In the genomic region with DNA sequence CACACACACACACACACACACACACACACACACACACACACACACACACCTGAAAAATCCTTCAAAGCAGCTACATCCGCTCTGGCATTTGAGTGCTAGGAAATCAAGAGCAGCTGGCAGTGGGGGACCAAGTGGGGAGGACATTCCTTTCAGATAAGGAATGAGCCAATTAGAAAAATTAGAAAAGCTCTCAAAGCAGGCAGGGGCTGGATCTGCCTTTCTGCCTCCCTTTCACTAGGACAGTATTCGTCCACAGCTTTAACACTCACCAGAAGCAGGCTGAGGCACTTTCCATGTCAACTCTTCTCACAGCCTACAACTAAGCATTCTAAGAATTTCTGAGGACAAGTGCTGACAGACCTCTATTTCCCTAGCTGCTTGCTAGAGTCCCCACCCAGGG, we compare ENCODE assay signal across 17 mouse cellular contexts.
A peak's percentile ranks its signal among the peaks of the same experiment; 100 is the strongest.
DNase-seq lines count a peak whose midpoint lies in the region; ATAC-seq and TF ChIP-seq lines count a peak whose summit lies in the region.
"Had no signal": no experiment of that assay in that cellular context is flagged by ENCODE, and none has a peak within 500 bp of the region (broad histone marks: within the 10 kb centered on the region; RNA-seq: fewer than 3 reads in every experiment).

No protein-coding gene starts in this region.

- H3K36me3 ChIP-seq in forebrain, embryonic 14.5 days (ENCODE audit: control insufficient read depth, insufficient read depth, low read length): no peaks in the 10 kb centered on the region
- H3K36me3 ChIP-seq in forebrain, embryonic 16.5 days (ENCODE audit: control insufficient read depth, insufficient read depth): no peaks in the 10 kb centered on the region
- H3K36me3 ChIP-seq in heart, embryonic 15.5 days: no peaks in the 10 kb centered on the region
- H3K36me3 ChIP-seq in heart, adult 2 months (ENCODE audit: control insufficient read depth, insufficient read depth, low read length): peaks cover 7% of the 10 kb centered on the region
- H3K36me3 ChIP-seq in heart, postnatal 0 days (replicated peaks; ENCODE audit: control insufficient read depth, insufficient read depth, low read length): no peaks in the 10 kb centered on the region; the same call in 1 of the 2 replicates
- H3K36me3 ChIP-seq: liver, embryonic 13.5 days had no signal

- intact Hi-C loops in heart, adult 2 months (cut with DNase I): loop anchor here (5.0 kb wide), 1 partner anchor 51 kb away; no protein-coding TSS in a partner anchor

- ATAC-seq in forebrain, embryonic 14.5 days: no peak
- ATAC-seq in forebrain, embryonic 16.5 days: no peak
- ATAC-seq in heart, embryonic 15.5 days (replicated peaks; ENCODE audit: insufficient number of reproducible peaks, insufficient read depth, low FRiP score, low read depth): peak; percentile 47
- ATAC-seq in heart, postnatal 0 days (ENCODE audit: insufficient read depth, low read depth): peak; percentile 67
- ATAC-seq: hindbrain, embryonic 16.5 days; Patski had no signal

- no peaks in the 10 kb centered on the region; the same call in 1 of the 2 replicates for H3K79me2 ChIP-seq in heart, adult 2 months (replicated peaks; ENCODE audit: control insufficient read depth, insufficient read depth, low read length)

- no peak overlapping the region for H3K4me2 ChIP-seq in forebrain, embryonic 14.5 days (ENCODE audit: low read length)
- no peak overlapping the region for H3K4me2 ChIP-seq in forebrain, embryonic 16.5 days (ENCODE audit: low read length)
- no peak overlapping the region for H3K4me2 ChIP-seq in heart, embryonic 15.5 days
- no peak overlapping the region for H3K4me2 ChIP-seq in heart, postnatal 0 days (ENCODE audit: low read depth, low read length)
- H3K4me2 ChIP-seq: liver, embryonic 13.5 days had no signal

- peak; percentile 25 for DNase-seq in forebrain, embryonic 14.5 days (ENCODE audit: low spot score)
- no peak for DNase-seq in heart, adult 2 months
- peak; percentile 70 for DNase-seq in heart, postnatal 0 days (ENCODE audit: low spot score)
- DNase-seq in lung, postnatal 4 days: peak; percentile 31 to 70
- DNase-seq in thymus, postnatal 25 days: no peak
- DNase-seq: cerebellum, adult 2 months; kidney, adult 11 months; kidney, postnatal 4 days; liver, embryonic 13.5 days; thymus, postnatal 36 days had no signal

- H3K4me3 ChIP-seq in forebrain, embryonic 14.5 days (ENCODE audit: low read depth, low read length): no peak overlapping the region
- H3K4me3 ChIP-seq in forebrain, embryonic 16.5 days (replicated peaks; ENCODE audit: low read length): no peak overlapping the region
- no peak overlapping the region for H3K4me3 ChIP-seq in heart, embryonic 15.5 days
- no peak overlapping the region for H3K4me3 ChIP-seq in heart, adult 2 months
- no peak overlapping the region for H3K4me3 ChIP-seq in heart, postnatal 0 days (ENCODE audit: low read depth, low read length)
- H3K4me3 ChIP-seq: erythroblast, embryonic 14.5 days; liver, embryonic 13.5 days; megakaryocyte, embryonic 14.5 days had no signal

- no peak overlapping the region for H3K27ac ChIP-seq in forebrain, embryonic 14.5 days (ENCODE audit: low read depth, low read length)
- H3K27ac ChIP-seq in forebrain, embryonic 16.5 days (ENCODE audit: low read length): no peak overlapping the region
- H3K27ac ChIP-seq in heart, embryonic 15.5 days: peak overlapping the region; percentile 66
- H3K27ac ChIP-seq in heart, adult 2 months: no peak overlapping the region
- peak overlapping the region; percentile 54 for H3K27ac ChIP-seq in heart, postnatal 0 days (ENCODE audit: low read depth)
- H3K27ac ChIP-seq: liver, embryonic 13.5 days; stomach, postnatal 0 days had no signal

- TF ChIP-seq POLR2A in heart, adult 2 months (IDR thresholded peaks at IDR 0.05; ENCODE audit: insufficient read depth, low read depth, low read length): no peak

- no peaks in the 10 kb centered on the region for H3K4me1 ChIP-seq in forebrain, embryonic 14.5 days (ENCODE audit: control insufficient read depth, insufficient read depth, low read length)
- H3K4me1 ChIP-seq in forebrain, embryonic 16.5 days (replicated peaks; ENCODE audit: control insufficient read depth, insufficient read depth, low read length): peaks cover 11% of the 10 kb centered on the region
- H3K4me1 ChIP-seq in heart, embryonic 15.5 days (replicated peaks): peaks cover 75% of the 10 kb centered on the region
- peaks cover 20% of the 10 kb centered on the region for H3K4me1 ChIP-seq in heart, adult 2 months (ENCODE audit: control insufficient read depth, insufficient read depth, low read length)
- H3K4me1 ChIP-seq in heart, postnatal 0 days (ENCODE audit: control insufficient read depth, insufficient read depth): peaks cover 47% of the 10 kb centered on the region
- H3K4me1 ChIP-seq: megakaryocyte, embryonic 14.5 days had no signal

- no peak overlapping the region for H3K9ac ChIP-seq in forebrain, embryonic 14.5 days (ENCODE audit: low read length)
- H3K9ac ChIP-seq in forebrain, embryonic 16.5 days (replicated peaks; ENCODE audit: low read depth, low read length): no peak overlapping the region
- H3K9ac ChIP-seq in heart, embryonic 15.5 days: no peak overlapping the region
- H3K9ac ChIP-seq in heart, adult 2 months (ENCODE audit: low read depth, low read length): no peak overlapping the region
- H3K9ac ChIP-seq in heart, postnatal 0 days (replicated peaks; ENCODE audit: low read depth, low read length): no peak overlapping the region
- H3K9ac ChIP-seq: liver, embryonic 13.5 days had no signal

- no peaks in the 10 kb centered on the region for H3K9me3 ChIP-seq in forebrain, embryonic 14.5 days (replicated peaks; ENCODE audit: control insufficient read depth, low read length)
- H3K9me3 ChIP-seq in forebrain, embryonic 16.5 days (ENCODE audit: control insufficient read depth, low read length): no peaks in the 10 kb centered on the region
- H3K9me3 ChIP-seq in heart, embryonic 15.5 days (replicated peaks): no peaks in the 10 kb centered on the region
- no peaks in the 10 kb centered on the region for H3K9me3 ChIP-seq in heart, postnatal 0 days (replicated peaks; ENCODE audit: control insufficient read depth, low read length)
- H3K9me3 ChIP-seq: liver, embryonic 13.5 days; megakaryocyte, embryonic 14.5 days had no signal

- no peak for TF ChIP-seq EP300 in heart, adult 2 months (IDR thresholded peaks at IDR 0.05; ENCODE audit: insufficient read depth, low read depth, low read length)
- no peak for TF ChIP-seq EP300 in heart, postnatal 0 days (IDR thresholded peaks at IDR 0.05; ENCODE audit: low read depth)

- WGBS in forebrain, embryonic 14.5 days: 47% methylated on average over 2 of the region's 2 CpGs
- 52% methylated on average over 2 of the region's 2 CpGs for WGBS in forebrain, embryonic 16.5 days
- WGBS in heart, embryonic 15.5 days: 9% methylated on average over 2 of the region's 2 CpGs
- WGBS in heart, adult 2 months: 19% methylated on average over 2 of the region's 2 CpGs
- 10% methylated on average over 2 of the region's 2 CpGs for WGBS in heart, postnatal 0 days

- no peak for TF ChIP-seq CTCF in heart, adult 2 months (IDR thresholded peaks at IDR 0.05)
- TF ChIP-seq CTCF in heart, postnatal 0 days (IDR thresholded peaks at IDR 0.05; ENCODE audit: low read depth): no peak

- no peaks in the 10 kb centered on the region for H3K27me3 ChIP-seq in forebrain, embryonic 14.5 days (replicated peaks; ENCODE audit: control insufficient read depth, insufficient read depth, low read length)
- no peaks in the 10 kb centered on the region for H3K27me3 ChIP-seq in forebrain, embryonic 16.5 days (replicated peaks; ENCODE audit: control insufficient read depth, insufficient read depth, low read length)
- H3K27me3 ChIP-seq in heart, embryonic 15.5 days: no peaks in the 10 kb centered on the region
- no peaks in the 10 kb centered on the region for H3K27me3 ChIP-seq in heart, adult 2 months (ENCODE audit: control insufficient read depth, insufficient read depth, low read length)
- no peaks in the 10 kb centered on the region for H3K27me3 ChIP-seq in heart, postnatal 0 days (ENCODE audit: control insufficient read depth, insufficient read depth, low read length)
- H3K27me3 ChIP-seq: liver, embryonic 13.5 days; Patski had no signal

Comparison
In these comparisons a context has a peak if more than half of its experiments do, and no peak if none do; other contexts are left out.
1. DNase-seq: peak in forebrain, embryonic 14.5 days (single experiment), heart, postnatal 0 days (single experiment) and lung, postnatal 4 days (2 of 2); none in heart, adult 2 months (0 of 2) and thymus, postnatal 25 days (single experiment).
2. H3K27ac ChIP-seq: peak in heart, embryonic 15.5 days (single experiment) and heart, postnatal 0 days (single experiment); none in forebrain, embryonic 14.5 days (single experiment), forebrain, embryonic 16.5 days (single experiment) and heart, adult 2 months (single experiment).
3. ATAC-seq: peak in heart, embryonic 15.5 days (single experiment) and heart, postnatal 0 days (single experiment); none in forebrain, embryonic 14.5 days (single experiment) and forebrain, embryonic 16.5 days (single experiment).